Mouse (Mus musculus) heart, embryonic 12.5 days (tissue): Measurements from ENCODE around the gene Sppl2c. TPM values are rescaled to one million over a fixed set of nuclear protein-coding genes. Genes with fewer than 3 reads are reported as not detected.
A peak's percentile ranks its signal among the peaks of the same experiment; 100 is the strongest.

Experiments used
- ATAC-seq: fragments of 200-750 bp; cut with Nextera tagmentation; 2 replicates; pipeline ENCODE4 v1.8.0; 2017; ENCODE audit warnings: moderate TSS enrichment, moderate library complexity; ENCODE audit not compliant: insufficient number of reproducible peaks, low FRiP score
- H3K27ac ChIP-seq: fragments of 300-500 bp; sonication (generic); 2 replicates; pipeline ENCODE4 v1.5.1; 2016; ENCODE audit warnings: mild to moderate bottlenecking, moderate library complexity; ENCODE audit not compliant: poor library complexity, severe bottlenecking
- H3K27me3 ChIP-seq: fragments of 300-500 bp; sonication (generic); replicated peaks from 2 replicates; pipeline ENCODE4 v1.6.1; 2016; ENCODE audit warnings: mild to moderate bottlenecking, moderate library complexity
- H3K36me3 ChIP-seq: fragments of 300-500 bp; sonication (generic); 2 replicates; pipeline ENCODE4 v1.6.1; 2016; ENCODE audit warnings: mild to moderate bottlenecking, moderate library complexity
- H3K4me1 ChIP-seq: fragments of 300-500 bp; sonication (generic); replicated peaks from 2 replicates; pipeline ENCODE4 v1.6.1; 2016; ENCODE audit warnings: mild to moderate bottlenecking
- H3K4me2 ChIP-seq: fragments of 300-500 bp; sonication (generic); 2 replicates; pipeline ENCODE4 v1.6.1; 2016; ENCODE audit warnings: mild to moderate bottlenecking, moderate library complexity
- H3K4me3 ChIP-seq: fragments of 300-500 bp; sonication (generic); 2 replicates; pipeline ENCODE4 v1.5.1; 2016; ENCODE audit warnings: mild to moderate bottlenecking
- H3K9ac ChIP-seq: fragments of 300-500 bp; sonication (generic); 2 replicates; pipeline ENCODE4 v1.6.1; 2016; ENCODE audit warnings: mild to moderate bottlenecking, moderate library complexity
- H3K9me3 ChIP-seq: fragments of 300-500 bp; sonication (generic); replicated peaks from 2 replicates; pipeline ENCODE4 v1.6.1; 2016; ENCODE audit warnings: mild to moderate bottlenecking, moderate library complexity
- WGBS: fragments of 180-500 bp; shearing (Covaris S2); methylation state at CpG from one replicate; pipeline ENCODE4 v1.1.7; 2016; 5-methylcytosine and 5-hydroxymethylcytosine counted together
- polyA plus RNA-seq: library from polyadenylated mRNA; unstranded; fragments of >200 nt; fragmentation: Nextera tagmentation; extraction: Ambion mirVana; gene quantifications from 2 replicates; pipeline ENCODE4 v1.2.1, GENCODE M21; 2016

Gene Sppl2c
- polyA plus RNA-seq, 1 experiment from 2014 or later, result not detected

DNA sequence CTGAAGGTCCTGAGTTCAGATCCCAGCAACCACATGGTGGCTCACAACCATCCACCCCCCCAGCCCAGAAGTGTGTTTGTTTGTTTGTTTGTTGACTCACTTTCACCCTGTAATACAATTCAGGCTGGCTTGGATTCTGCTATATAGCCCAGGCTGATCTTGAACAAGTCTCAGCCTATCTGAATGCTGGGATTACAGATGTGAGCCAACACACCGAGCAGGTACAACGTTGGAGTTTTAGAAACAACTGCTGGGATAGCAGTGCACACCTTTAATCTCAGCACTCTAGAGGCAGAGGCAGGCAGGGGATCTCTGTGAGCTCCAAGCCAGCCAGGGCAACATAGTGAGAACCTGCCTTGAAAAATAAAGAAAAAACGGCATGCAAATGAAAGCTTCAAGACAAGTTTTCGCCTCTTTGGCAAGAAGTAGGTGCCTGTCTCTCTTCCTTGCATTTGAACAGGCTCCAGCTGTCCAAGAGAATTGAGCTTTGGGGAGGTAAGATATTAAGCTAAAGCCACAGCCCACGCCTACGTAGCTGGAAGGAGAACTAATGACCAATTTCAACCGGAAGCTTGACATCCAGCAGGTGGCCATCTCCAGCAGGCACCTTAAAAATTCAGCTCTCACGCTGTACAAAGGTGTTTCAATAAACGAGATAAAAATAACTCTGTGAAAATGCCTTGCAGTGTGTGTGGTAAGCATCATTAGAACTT lies 44.1 kb downstream of the Sppl2c start:
- Histone ChIP-seq H3K27ac (no peak overlapping the region), H3K9ac (no peak overlapping the region), H3K4me1 (peaks cover 27% of the 10 kb centered on the region), H3K9me3 (no peaks in the 10 kb centered on the region), H3K27me3 (peaks cover 58% of the 10 kb centered on the region), H3K36me3 (no peaks in the 10 kb centered on the region), H3K4me3 (peak overlapping the region; percentile 62), H3K4me2 (peak overlapping the region; percentile 99)
- ATAC-seq, result no peak
- 13% methylated on average over 9 of the region's 9 CpGs for WGBS

DNA sequence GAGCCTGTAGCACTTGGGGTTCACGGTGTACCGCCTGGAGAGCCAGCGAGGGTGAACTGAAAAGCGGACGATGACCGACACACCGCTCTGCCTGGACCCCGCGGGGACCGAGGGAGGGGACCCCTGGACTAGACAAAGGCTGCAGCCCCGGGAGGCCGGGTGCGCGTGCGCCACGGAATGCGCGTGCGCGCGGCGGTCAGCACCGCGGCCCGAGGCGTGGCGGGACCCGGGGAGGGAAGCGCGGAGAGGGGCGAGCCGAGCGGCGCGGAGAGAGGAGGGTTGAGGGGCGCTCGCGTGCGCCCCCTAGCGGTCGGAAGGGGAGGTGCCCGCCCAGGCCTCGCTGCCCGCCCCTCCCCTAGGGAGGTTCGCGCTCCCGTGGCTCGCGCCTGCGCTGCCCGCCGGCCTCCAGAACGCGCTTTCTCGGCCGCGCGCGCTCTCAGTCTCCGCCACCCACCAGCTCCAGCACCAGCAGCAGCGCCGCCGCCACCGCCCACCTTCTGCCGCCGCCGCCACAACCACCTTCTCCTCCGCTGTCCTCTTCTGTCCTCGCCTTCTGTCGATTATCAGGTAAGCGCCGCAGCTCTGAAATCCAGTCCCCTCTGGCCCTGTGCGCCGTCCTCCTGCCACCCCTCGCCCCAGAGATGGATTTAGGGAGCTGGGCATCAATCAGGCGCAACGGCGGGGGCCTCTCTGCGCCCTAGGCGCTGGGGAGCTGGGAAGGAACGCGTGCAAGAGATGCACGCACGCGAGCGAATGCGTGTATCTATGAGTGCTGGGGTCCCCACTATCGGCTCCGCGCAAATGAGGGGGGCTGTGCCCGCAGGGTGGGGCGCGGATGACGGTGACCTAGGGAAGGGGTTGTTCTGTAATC lies 45.1 kb downstream of the Sppl2c start, which contains the start of gene Mapt:
Gene Mapt (plus strand): TSS at position 350 of the 871 bp plus-strand sequence.
- WGBS, result under 1% methylated on average over 58 of the region's 94 CpGs
- Histone ChIP-seq H3K9me3 (no peaks in the 10 kb centered on the region), H3K9ac (peak within 1 kb of the TSS; percentile 77), H3K4me3 (peak within 1 kb of the TSS; percentile 62), H3K4me2 (peak within 1 kb of the TSS; percentile 99), H3K4me1 (peaks cover 27% of the 10 kb centered on the region), H3K27me3 (peaks cover 67% of the 10 kb centered on the region), H3K36me3 (no peaks in the 10 kb centered on the region), H3K27ac (no peak within 1 kb of the TSS)
- peak; percentile 88 for ATAC-seq

- H3K4me1 ChIP-seq, result peaks cover 27% of the 10 kb centered on the region
- under 1% methylated on average over 67 of the region's 72 CpGs for WGBS
- 0 out of 2 replicates have a peak, but pooled peaks have one; percentile 12 for ATAC-seq
- peaks cover 77% of the 10 kb centered on the region for H3K27me3 ChIP-seq
- H3K36me3 ChIP-seq, result no peaks in the 10 kb centered on the region
- H3K4me2 ChIP-seq, result peak overlapping the region; percentile 99
- no peaks in the 10 kb centered on the region for H3K9me3 ChIP-seq
- H3K27ac ChIP-seq, result no peak overlapping the region
- peak overlapping the region; percentile 62 for H3K4me3 ChIP-seq
- peak overlapping the region; percentile 66 for H3K9ac ChIP-seq
These were observed 46.3 kb downstream of the Sppl2c start for GRCm38 (mm10) chr11:104232141-104233061.

DNA sequence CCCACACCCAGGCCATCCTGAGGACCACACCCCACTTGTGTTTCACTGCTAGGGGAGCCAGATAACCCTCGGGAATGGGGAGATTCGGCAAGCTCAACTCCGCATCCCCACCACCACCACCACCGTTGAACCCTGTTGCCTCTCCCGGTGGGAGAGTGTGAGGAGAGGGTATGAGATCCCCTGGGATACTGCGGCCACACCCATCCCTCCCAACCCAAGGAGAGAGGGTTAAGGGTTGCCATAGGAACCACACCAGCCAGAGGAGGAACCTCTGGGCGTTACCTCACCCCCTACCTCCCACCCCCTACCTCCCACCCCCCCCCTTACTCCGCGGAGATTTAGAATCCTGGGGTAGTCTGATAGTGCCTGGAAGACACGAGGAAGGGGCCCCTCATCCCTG lies 47.0 kb downstream of the Sppl2c start:
- H3K36me3 ChIP-seq, result no peaks in the 10 kb centered on the region
- peaks cover 29% of the 10 kb centered on the region for H3K4me1 ChIP-seq
- H3K27ac ChIP-seq, result no peak overlapping the region
- H3K9ac ChIP-seq, result no peak overlapping the region
- H3K9me3 ChIP-seq, result no peaks in the 10 kb centered on the region
- 0% methylated on average over 9 of the region's 10 CpGs for WGBS
- no peak for ATAC-seq
- H3K4me2 ChIP-seq, result peak overlapping the region; percentile 99
- peak overlapping the region; percentile 62 for H3K4me3 ChIP-seq
- peaks cover 75% of the 10 kb centered on the region for H3K27me3 ChIP-seq

DNA sequence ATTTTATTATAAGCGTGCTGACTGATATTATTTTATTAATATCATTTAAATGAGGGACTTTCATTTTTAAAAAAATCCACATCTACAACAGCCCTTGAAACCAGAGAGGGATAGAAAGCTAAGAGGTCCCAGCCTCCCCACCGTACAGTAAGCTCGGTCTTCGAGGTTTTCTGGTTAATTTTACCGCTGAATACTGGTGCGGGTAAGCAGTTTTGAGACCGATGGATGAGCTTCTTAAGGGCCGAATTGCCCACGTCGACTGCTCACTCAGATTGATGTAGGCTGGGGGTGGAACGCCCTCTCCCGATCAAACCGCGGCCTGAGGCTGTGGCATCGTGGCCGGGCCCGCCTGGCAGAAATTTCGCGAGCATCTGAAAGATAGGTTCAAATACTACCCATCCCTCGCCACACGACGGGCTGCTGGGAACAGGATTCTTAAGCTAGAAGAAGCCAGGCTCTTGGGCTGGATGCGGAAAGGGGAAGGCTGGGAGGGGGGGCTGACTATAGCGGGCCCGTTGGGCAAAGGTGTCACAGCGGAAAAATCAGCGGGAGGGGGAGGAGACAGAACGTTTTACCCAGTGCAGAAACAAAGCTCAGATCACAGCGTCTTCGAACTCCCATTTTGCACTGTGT lies 47.6 kb downstream of the Sppl2c start:
- WGBS, result 6% methylated on average over 30 of the region's 30 CpGs
- Histone ChIP-seq H3K27ac (no peak overlapping the region), H3K27me3 (peaks cover 71% of the 10 kb centered on the region), H3K4me3 (peak overlapping the region; percentile 18), H3K9me3 (no peaks in the 10 kb centered on the region), H3K9ac (no peak overlapping the region), H3K4me1 (peaks cover 30% of the 10 kb centered on the region), H3K36me3 (no peaks in the 10 kb centered on the region), H3K4me2 (peak overlapping the region; percentile 26)
- no peak for ATAC-seq

DNA sequence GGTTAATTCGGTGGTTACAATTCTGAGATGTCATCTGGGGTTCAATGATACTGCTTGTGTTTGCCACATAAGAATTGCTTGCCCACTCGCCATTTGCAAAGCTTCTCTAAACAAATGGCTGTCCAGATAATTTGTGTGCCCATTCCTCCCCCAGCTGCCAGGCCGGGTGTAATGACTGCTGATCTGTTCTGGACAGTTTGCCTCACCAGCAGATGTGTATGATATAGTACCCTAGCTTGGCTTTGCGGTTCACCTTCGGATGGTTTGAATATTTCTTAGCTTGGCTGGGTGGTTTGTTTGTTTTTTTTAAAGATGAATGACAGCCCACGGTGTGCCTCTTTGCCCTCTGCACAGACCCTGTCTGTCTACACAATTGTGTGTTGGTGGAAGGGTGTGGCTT lies 48.6 kb downstream of the Sppl2c start:
- H3K4me3 ChIP-seq, result no peak overlapping the region
- H3K4me2 ChIP-seq, result no peak overlapping the region
- H3K27me3 ChIP-seq, result peaks cover 62% of the 10 kb centered on the region
- H3K36me3 ChIP-seq, result no peaks in the 10 kb centered on the region
- H3K9ac ChIP-seq, result no peak overlapping the region
- no peak for ATAC-seq
- 47% methylated on average over 6 of the region's 6 CpGs for WGBS
- H3K9me3 ChIP-seq, result no peaks in the 10 kb centered on the region
- H3K27ac ChIP-seq, result no peak overlapping the region
- peaks cover 30% of the 10 kb centered on the region for H3K4me1 ChIP-seq

- 84% methylated on average over 2 of the region's 2 CpGs for whole genome bisulfite sequencing
- peaks cover 30% of the 10 kb centered on the region for H3K4me1 ChIP-seq
- H3K9me3 ChIP-seq, result no peaks in the 10 kb centered on the region
- no peak for ATAC-seq
- no peak overlapping the region for H3K4me3 ChIP-seq
- peaks cover 62% of the 10 kb centered on the region for H3K27me3 ChIP-seq
- no peak overlapping the region for H3K4me2 ChIP-seq
- no peaks in the 10 kb centered on the region for H3K36me3 ChIP-seq
- H3K27ac ChIP-seq, result no peak overlapping the region
- H3K9ac ChIP-seq, result no peak overlapping the region
These were observed 49.8 kb downstream of the Sppl2c start for GRCm38 (mm10) chr11:104235881-104236280.

GRCm38 (mm10) chr11:104237226-104237625 lies 51.1 kb downstream of the Sppl2c start:
- peaks cover 22% of the 10 kb centered on the region for H3K4me1 ChIP-seq
- H3K27me3 ChIP-seq, result peaks cover 53% of the 10 kb centered on the region
- ATAC-seq, result no peak
- no peak overlapping the region for H3K9ac ChIP-seq
- H3K9me3 ChIP-seq, result no peaks in the 10 kb centered on the region
- H3K27ac ChIP-seq, result no peak overlapping the region
- H3K4me3 ChIP-seq, result no peak overlapping the region
- WGBS, result 62% methylated on average over 7 of the region's 7 CpGs
- no peak overlapping the region for H3K4me2 ChIP-seq
- H3K36me3 ChIP-seq, result no peaks in the 10 kb centered on the region

- ATAC-seq, result no peak
These were observed 52.0 kb downstream of the Sppl2c start for GRCm38 (mm10) chr11:104237958-104238747.

More at GRCm38 (mm10) chr11:104237958-104238747, 52.0 kb downstream of the Sppl2c start:
- H3K4me1 ChIP-seq, result peaks cover 13% of the 10 kb centered on the region
- no peak overlapping the region for H3K9ac ChIP-seq
- H3K27me3 ChIP-seq, result peaks cover 44% of the 10 kb centered on the region
- no peak overlapping the region for H3K27ac ChIP-seq
- H3K36me3 ChIP-seq, result no peaks in the 10 kb centered on the region
- H3K4me2 ChIP-seq, result no peak overlapping the region
- H3K9me3 ChIP-seq, result no peaks in the 10 kb centered on the region
- WGBS, result 52% methylated on average over 13 of the region's 13 CpGs
- H3K4me3 ChIP-seq, result no peak overlapping the region
